Mouse (Mus musculus) layer of hippocampus, adult 11-12 months (tissue): ENCODE data around the gene Dnaja4.

Source experiments
- DNase-seq: peaks from one replicate; pipeline ENCODE4 v3.0.0; 2022; ENCODE audit warnings: low spot score

Dnaja4 gene

GRCm38 (mm10) chr9:54699345-54700173, 886 bp downstream of the Dnaja4 start:
- peak; percentile 83 for DNase-seq

- no peak for DNase-seq
Measured at GRCm38 (mm10) chr9:54700174-54700475, 1.5 kb downstream of the Dnaja4 start.

DNA sequence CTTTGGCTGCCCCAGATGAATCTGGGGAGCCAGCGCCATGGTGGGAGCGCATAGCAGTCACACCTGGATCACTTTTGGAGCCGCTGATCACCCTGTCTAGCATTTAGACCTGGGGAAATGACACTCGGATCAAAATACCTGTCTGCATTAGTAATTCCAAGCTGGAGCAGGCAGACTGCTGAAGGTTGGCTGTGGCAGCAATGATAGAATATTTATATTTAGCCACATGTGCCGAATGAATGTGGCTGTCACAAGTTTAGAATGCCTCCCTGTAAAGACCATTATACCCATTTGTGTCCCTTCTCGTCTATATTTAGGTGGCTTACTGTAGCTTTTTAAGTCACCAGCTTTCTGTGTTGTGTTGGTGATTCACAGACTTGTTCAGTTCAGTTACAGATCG, 2.1 kb downstream of the Dnaja4 start:
- no peak for DNase-seq

DNA sequence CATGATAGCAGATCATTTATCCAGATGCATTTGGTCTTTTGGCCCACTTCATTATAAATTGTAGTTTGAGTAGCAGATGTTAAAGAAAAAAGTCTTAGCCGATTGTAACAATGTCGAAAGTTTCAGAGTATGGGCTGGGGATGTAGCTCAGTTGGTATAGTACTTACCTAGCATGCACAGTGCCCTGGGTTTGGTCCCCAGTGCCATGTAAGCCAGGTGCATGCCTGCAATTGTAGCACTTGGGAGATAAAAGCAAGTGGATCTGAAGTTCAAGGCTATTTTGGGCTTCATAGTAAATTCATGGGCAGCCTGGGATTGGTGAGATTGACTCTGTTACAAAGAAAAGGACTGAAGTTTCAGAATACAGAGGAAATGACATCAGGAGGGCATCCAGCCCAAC, 3.9 kb downstream of the Dnaja4 start:
- DNase-seq: no peak

- DNase-seq: no peak
Measured at GRCm38 (mm10) chr9:54704361-54704760, 5.7 kb downstream of the Dnaja4 start.

DNA sequence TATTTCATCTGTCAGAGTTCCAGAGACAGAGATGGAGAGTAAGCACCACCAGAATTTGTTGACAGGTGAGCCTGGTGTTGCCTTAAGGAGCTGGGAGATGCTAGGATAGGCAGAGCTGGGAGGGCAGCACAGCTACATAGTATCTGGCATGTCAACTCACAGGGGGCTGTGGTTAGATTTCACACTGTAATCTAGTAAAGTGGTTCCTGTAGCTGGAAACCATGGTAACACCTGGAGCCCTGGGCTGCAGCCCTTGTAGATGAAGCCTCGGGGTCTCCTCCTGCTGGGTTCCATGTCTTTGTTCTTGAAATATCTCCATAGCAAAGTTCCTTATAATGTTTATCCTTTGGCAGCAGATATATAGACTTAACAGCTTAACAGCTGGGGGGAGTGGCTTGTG, 6.9 kb downstream of the Dnaja4 start:
- DNase-seq: no peak

DNA sequence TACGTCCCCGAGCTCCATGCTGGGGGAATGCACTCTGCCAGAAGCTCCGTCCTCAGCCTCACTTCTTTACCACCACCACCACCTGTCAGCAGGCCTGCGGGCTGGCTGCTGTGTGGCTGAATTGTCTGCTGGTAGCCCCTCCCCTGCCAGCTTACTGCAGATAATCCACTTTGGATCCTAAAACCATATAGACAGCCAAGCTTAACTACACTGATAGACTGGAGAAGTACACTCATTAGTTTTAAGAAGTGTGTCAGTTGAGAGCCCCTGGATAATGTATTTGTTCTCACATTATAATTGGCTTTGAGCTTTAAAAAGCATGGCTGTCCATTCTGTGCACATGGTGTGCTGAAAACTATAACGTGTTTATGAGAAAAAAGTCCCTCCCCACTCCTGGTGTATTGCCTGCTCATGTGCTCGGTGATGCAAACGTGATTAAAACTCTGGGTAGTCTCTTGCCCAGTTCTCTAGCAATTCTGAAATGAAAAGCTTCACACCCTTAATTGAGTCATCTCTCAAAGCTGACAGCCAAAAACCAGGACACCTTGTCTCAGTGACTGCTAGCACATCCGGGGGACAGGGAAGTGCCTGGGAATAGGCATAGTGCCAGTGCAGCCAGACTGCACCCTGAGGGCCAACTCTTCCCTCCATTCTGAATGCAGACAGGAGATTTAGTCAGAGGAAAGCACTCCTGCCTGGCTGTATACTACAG, 8.8 kb downstream of the Dnaja4 start:
- no peak for DNase-seq

- no peak for DNase-seq
Measured at GRCm38 (mm10) chr9:54708085-54708484, 9.4 kb downstream of the Dnaja4 start.

DNA sequence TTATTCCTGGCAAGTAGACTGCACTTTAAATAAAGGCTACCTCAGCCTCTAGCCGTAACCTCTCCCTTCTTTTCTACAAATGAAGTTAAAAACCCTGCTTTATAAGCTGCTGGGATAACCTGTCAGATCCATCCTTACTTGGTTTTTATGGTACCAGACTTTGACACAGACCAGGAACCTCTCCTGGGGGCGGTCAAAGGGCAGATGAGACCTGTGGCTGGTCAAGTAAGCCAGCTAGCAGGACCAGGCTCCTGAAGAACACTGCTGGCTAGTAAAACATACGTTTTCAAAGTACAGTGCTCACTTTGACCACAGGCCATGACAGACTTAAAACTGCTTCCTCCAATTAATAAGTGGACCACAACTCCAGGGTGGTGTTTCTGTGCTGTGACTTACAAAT, 17.1 kb downstream of the Dnaja4 start:
- DNase-seq: no peak

GRCm38 (mm10) chr9:54717527-54717926, 18.9 kb downstream of the Dnaja4 start:
- no peak for DNase-seq

DNA sequence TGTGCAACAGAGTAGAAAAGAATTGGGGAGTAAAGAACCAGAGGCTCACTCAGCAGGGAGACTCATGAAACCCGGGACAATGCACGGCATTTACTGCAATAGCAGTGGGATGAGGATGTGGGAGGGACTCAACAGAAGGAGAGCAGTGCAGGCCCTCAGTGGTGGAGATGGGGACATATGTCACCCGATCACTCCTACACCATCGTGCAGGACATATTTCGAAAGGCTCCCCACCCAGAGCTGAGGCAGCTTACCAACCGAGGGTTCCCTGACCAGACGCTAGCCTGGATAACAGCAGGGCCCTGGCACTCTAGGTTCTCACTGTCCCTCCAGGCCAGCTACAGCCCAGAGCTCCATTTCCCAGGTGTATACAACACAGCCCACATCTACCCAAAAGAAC, 23.5 kb downstream of the Dnaja4 start:
- peak; percentile 54 for DNase-seq

GRCm38 (mm10) chr9:54722596-54722995, 23.9 kb downstream of the Dnaja4 start:
- DNase-seq: no peak

DNA sequence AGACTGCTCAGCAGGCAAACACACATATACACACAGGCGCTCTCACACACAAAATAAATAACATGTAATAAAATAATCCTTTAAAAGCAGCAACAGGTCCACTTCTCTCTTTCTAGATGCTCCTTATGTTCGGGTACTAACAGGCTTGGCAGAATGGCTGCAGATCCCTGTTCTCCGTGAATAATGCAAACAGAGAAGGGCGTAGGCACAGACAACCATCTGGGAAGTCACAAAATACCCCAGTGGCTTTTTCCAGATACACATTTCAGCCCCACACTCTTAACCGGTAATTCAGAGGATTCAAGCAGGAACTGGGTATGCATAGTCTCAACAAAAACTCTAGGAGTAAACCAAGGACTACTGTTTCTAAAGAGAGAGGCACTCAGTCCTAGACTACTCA, 27.6 kb downstream of the Dnaja4 start:
- DNase-seq: no peak

DNA sequence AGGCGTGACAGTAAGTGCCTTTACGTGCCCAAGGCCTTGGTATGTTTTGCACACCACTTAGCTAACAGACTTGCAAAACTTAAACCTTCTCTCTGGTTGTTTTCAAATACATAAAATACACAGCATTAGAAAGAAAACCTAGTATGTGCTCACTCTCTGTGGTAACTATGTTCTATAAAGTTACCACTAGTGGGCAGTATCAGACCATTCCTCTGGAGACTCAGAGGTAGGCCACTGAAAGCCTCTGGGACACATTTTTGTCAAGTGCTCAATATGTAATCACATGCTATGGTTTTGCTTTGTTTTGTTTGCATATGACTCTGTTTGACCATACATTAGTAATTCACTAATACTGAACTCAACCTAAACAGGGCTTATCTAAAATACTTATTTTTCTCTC, 33.4 kb downstream of the Dnaja4 start:
- DNase-seq: no peak

DNA sequence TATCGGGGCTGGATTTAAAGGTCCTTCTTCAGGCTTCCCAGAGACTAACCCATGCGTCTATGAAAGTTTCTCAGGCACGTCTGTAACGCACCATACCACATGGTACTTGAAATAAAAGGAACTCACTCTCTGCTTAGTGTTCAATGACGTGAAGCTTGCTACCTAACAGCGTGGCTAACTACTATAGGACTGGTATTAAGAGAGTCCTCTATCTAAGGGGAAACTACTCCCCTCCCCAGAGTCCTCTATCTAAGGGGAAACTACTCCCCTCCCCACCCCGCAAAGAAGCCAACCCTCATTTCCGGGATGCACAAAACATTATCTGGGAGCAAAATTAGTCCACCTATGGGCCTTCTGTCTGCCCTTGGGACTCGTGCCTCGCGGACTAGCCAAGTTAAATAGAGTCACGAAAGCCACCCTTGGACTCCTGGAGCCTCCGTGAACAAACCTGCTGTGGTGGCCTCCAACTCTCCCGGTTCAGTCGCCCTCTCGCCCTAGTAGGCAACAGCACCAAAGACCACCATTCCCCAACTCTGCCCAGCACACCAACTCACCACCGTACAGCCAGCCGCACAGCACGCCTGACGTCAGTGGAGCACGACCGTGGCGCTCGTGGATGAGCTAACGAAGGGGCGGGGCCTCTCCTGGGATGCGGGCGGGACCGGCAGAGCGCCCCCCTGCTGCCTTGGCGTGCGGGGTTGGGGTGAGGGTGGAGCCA, 35.4 kb downstream of the Dnaja4 start, which contains the start of gene Wdr61:
TSS of gene Wdr61 (minus strand) at position 599 of the 718 bp plus-strand sequence.
- peak; percentile 98 for DNase-seq

- DNase-seq: no peak
Measured at GRCm38 (mm10) chr9:54734639-54735252, 36.1 kb downstream of the Dnaja4 start.

DNA sequence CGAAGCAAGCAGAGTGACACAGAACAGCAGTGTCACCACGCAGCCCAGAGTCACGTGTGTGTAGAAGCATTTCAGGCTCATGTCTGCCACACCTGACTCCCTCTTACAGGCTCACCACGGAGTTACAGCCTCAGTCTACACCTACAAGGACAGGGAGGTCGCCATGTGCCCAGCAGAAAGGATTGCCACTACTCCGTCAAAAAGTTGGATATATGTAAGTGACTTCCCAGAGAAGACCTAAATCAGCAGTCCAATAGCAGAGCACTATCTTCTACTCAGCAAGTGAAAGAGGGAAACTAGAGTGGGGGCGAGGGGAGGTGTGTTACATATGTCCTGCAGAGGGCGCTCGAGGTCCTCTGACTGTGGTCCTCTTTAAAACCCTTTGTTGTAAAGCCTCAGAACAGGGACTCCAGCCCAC, 37.6 kb downstream of the Dnaja4 start:
- peak; percentile 51 for DNase-seq

DNA sequence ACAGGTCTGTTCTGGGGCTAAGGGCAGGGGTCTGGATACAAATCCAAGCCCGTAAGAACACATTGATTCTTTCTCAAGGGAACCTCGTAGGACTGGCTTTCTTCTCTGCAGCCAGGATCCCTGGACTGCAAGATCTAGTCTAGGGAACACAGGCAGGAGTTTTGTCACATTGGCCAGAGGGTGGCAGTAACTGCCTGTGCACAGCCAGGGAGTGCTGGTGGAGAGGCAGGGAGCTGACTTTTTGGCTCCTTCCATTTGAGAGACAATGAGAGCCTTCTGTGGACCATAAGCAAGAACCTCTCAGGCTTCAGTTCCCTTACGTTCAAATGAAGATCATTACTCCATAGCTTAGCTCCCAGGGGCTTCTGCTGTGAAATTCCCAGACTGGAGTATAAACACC, 39.7 kb downstream of the Dnaja4 start:
- peak; percentile 64 for DNase-seq

- no peak for DNase-seq
Measured at GRCm38 (mm10) chr9:54743891-54744290, 45.2 kb downstream of the Dnaja4 start.

DNA sequence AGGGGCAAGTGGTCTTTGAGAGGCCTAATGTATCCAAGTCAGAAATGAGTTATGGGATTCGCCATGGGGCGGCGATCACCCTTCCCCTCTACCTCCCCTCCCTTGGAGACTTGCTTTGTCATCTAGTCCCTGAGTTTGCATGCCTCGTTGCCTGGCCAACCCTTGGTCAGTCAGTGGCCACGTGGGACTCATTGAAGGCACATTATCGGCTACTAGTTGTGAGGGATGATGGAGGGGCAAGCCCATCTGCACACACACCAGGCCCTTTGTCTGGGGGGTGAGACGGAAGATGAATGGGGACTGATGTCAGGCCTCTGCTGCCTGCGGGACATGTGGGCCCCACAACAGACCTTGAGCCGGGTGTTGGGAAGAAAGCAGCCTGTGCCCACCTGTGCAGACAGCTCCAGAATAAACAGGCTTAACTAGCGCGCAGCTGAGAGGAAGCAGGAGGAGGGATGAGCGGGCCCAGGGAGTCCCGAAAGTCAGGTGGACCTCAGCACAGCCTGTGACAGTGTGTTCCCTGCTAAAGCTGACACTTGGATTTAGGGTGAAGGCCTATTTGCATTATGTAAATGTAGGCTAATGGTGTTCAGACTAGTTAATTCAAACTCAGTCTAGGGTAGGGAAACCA, 47.2 kb downstream of the Dnaja4 start:
- DNase-seq: no peak

DNA sequence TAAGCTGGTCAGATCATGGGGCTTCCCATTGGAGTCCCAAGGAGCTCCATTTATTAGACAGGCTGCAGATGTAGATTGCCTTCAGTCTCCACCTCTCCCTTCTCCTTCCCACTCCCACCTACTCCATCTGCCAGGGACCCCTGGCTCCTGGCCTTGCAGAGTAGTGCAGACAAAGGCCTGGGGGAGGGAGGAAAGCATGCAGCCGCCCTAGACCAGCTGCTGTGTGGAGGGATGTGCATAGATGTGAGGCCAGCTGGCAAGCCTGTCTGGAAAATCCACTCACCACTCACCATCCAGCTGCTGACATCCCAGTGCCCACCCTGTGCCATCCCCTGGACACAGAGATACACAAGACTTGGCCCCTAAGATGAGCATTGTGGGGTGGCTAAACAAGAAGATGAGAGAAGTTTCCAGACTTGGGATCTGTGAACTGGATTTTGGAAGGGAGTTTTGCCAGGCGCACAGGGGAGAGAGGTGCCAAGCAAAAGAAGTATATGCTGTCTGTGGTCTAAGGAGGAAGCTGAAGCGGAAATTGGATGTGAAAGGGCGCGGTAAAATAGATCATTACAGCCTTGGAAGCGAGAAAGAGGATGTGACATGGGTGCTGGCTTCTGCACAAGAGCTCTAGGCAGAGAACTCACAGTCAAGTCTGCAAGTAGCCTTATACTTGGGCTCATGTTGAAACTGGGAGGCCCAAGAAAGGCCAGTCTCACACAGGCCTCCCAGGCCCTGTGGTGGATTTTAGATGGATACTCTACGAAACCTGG, 51.7 kb downstream of the Dnaja4 start:
- no peak for DNase-seq
